Mouse (Mus musculus) mesoderm, embryonic 11.5 days (tissue): ENCODE measurements around the gene Eng.

Experiments used
- DNase-seq: peaks from one replicate; pipeline ENCODE4 v3.0.0-alpha.2; 2012; ENCODE audit warnings: low read depth, low spot score

The Eng gene

GRCm38 (mm10) chr2:32644083-32644482 lies 2.3 kb upstream of the Eng start:
- DNase-seq = no peak

GRCm38 (mm10) chr2:32644799-32645475 lies 1.5 kb upstream of the Eng start:
- no peak for DNase-seq

DNA sequence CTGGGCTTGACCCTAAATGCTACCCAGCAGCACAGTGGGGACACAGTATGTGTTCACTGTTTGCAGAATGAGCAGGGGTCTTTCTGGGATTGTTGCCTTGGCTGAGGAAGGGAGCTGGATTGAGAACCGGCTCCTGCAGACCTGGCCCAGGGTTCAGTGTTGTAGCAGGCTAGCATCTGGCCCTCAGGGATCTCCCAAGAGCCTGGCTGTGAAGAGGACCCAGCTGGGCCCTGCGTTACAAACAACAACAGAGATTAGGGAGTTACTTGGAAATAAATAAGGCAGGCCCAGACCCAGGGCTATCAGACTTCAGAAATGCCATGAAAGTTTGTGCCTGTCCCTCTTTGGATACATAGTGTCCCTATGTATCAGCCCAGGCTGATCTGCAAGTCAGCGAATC lies 748 bp upstream of the Eng start:
- no peak for DNase-seq

GRCm38 (mm10) chr2:32647366-32647765 lies 971 bp downstream of the Eng start:
- no peak for DNase-seq

DNA sequence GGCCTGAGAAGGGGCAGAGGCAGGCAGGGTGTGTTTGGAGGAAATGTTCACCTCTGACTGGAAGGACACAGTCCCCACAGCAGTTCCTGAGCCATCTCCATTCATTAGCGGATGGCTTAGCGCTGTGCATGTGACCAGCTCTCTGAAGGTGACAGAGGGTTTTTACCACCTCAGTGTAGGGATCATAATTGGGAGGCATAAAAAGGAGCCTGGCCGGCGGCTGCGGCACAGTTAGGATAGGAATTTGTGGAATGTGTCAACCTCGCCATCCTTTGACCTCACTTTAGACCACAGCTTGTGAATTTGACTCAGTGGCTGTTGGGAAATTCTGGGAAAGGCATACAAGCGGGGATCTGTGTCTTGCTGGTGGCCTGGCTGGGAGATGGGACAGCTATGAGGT lies 7.4 kb downstream of the Eng start:
- peak; percentile 52 for DNase-seq

GRCm38 (mm10) chr2:32654743-32655393 lies 8.5 kb downstream of the Eng start:
- no peak for DNase-seq

- no peak for DNase-seq
Measured at GRCm38 (mm10) chr2:32655394-32655744, 9.0 kb downstream of the Eng start.

DNA sequence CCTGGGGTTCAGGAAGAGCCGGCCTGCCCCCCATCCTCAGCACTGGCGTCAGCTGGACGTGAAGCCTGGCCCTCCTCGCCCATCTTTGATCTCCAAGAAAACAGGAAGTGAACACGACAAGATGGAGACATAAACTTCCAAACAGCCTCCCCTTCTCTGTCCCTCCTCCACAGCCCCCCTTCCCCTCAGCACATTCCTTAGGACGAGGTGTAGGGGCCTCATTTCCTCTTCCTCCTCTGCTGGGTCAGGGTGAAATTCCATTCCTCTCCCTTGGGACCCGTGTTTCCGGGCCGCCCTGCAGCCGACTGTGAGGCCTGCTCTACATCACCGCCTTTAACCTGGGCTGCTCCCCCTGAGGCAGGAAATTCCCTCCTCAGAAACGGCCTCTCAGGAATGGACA lies 9.4 kb downstream of the Eng start:
- DNase-seq = peak; percentile 83

GRCm38 (mm10) chr2:32658873-32659272 lies 12.5 kb downstream of the Eng start:
- DNase-seq = no peak

DNA sequence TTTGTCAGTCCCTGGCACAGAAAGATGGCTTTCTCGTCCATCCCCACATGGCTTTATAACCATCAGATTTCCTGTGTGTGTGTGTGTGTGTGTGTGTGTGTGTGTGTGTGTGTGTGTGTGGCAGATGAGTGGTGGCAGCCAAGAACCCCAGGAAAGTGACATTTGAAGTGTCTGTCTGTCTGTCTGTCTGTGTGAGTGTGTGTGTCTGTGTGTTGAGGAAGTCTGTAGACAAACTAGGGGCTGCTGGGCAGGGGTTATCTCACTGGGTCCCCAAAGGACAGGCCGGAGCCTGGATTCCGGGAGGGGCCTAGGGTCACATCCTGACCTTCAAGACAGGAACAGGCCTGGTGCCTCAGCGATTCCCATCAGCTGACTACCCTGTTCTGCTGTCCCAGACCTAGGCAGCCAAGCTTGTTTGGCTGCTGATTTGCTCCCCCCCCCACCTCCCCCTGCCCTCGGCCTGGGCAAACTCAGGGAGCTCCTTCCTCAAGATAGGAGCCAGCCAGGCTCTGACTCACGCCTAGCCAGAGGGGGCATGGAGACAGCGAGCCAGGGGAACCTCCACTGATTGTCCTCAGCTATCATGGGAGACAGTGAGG lies 15.2 kb downstream of the Eng start:
- no peak for DNase-seq

GRCm38 (mm10) chr2:32662291-32662690 lies 15.9 kb downstream of the Eng start:
- DNase-seq = no peak

GRCm38 (mm10) chr2:32665345-32665744 lies 18.9 kb downstream of the Eng start:
- DNase-seq = no peak

DNA sequence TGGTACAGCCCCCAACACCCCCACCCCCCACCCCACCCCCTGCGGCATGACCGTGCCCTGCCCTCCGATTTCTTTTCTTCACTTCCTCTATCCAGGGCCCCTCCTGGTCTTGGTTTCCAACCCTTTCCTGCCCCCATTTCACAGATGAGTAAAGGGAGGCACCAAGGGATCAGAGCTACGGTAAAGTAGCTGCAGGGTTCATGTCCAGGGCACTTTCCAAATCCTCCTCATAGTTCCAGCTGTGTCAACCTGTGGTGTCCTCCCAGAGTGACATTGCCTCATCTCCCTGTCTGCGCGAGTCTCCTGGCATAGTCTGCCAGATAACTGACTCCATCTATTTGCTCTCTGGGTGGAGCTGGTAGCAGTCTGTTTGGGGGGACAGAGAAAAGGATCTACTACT lies 19.5 kb downstream of the Eng start:
- no peak for DNase-seq

DNA sequence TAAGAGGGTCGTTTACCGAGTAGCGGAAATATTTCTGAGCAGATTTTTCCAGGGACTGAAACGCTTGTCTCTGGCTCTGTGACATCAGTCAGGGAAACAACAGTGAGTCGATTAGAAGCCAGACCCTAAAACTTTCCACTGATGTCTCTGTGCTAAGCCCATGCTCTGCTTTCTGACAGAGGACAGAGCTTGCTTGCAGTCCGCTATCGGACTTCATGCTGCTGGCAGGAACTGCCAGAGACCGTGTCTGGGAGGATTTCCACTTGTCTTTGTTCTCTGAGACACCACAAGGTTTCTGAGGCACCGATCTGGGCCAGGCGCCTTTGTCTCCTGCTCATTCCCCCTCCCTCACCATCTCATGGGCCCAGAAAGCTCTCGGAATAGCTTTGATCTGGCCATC lies 21.4 kb downstream of the Eng start:
- DNase-seq = no peak

DNA sequence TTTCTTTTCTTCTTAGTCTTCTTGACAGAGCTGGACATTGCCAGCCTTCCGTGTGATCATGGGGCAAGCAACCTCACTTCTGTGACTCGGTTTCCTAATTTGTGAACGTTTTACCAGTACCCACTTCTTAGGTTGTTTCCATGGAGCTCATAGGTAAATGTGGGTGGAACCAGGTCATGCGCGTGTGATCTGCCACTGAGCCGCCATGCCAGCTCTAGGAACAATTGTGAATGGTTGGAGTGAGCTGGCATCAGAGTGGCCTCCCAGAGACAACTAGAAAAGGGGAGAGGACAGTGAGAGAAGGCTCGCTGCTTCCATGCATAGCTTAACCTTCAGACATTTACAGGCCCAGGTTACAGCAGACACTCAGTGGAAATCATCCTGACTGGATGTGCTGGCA lies 21.8 kb downstream of the Eng start:
- DNase-seq = no peak

DNA sequence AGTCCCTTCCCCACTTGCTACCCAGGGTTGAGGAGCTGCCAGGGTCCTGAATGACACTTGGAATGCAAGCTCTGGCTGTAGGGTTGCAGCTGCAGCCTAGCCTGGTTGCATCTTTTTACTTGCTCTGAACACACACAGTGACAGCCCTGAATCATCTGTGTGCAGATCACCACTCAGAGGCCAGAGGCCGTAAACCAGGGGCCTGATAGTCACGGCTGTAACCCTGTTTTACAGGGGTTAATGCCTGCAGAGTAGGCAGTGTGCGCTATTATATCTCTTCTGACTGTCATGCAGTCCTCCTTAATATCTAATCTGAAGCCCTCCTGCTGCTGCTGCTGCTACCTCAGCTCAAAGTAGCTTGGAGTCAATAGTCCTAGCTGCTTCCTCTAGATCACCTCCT lies 23.5 kb downstream of the Eng start:
- DNase-seq = no peak

DNA sequence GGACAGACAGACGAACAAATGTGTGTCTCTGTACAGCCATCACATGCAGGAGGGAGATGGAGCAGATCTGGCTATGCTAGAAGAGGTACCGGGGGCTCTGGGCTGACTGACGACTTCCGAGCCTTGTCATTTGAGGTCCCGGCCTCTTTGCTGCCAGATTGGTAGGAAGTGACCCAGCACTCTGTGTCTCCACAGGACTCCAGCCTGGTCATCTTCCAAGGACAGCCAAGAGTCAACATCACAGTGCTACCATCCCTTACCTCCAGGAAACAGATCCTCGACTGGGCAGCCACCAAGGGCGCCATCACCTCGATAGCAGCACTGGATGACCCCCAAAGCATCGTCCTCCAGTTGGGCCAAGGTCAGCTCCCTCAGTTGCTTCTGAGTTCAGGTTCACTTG lies 24.8 kb downstream of the Eng start:
- DNase-seq = no peak

GRCm38 (mm10) chr2:32671907-32672595 lies 25.7 kb downstream of the Eng start:
- DNase-seq = no peak

- no peak for DNase-seq
Measured at GRCm38 (mm10) chr2:32673176-32673917, 27.0 kb downstream of the Eng start.

DNA sequence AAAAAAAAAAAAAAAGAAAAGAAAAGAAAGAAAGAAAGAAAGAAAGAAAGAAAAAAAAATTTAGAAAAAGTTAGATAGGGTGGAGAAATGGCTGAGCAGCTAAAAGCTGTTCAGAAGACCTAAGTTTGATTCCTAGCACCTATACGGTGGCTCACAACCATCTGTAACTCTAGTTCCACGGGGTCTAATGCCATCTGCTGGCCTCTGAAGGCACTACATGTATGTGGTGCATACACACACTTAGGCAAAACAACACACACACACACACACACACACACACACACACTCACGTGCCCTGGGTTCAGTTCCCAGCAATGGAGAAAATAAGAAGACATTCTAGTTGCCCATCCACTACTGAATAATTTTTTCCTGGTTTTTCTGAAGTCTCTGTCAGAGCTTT lies 30.4 kb downstream of the Eng start:
- DNase-seq = no peak

DNA sequence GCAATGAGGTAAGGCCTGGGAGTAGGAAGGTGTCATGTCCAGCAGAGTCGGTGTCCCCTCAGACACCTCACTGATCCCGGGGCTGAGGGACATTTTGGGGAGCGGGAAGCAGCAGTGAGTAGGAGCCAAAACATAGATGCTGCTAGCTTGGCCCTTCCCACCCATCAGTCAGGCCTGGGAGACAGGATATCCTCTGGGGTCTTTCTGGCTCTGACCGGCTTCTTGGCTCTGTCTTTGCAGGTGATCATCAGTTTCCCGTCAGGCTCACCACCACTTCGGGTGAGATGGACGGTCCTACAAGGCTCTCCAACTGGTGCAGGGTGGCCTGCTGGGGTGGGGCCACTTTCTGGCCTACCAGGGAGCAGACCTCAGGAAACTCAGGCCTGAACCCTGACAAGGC lies 31.3 kb downstream of the Eng start:
- DNase-seq = no peak

DNA sequence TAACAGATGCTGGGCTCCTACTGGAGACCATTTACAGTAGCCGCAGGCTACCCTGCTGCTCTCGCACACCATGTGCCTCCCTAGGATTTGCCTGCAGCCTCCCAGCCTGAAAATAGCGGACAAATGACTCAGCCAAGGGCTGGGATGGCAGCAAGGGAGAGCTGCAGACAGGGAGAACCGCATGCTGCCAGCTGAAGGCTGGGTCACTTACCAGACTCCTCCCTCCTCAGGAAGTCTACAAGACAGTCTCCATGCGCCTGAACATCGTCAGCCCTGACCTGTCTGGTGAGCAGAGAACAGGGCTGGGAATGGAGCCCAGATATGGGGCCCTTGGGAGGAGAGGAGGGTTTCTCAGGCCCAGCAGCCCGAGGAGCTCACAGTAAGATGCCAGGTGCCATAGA lies 33.7 kb downstream of the Eng start:
- DNase-seq = no peak
